Mouse (Mus musculus) small intestine, adult 2 months (tissue): Measurements from ENCODE around the gene Npb.

Source experiments
- CTCF ChIP-seq: fragments of 200-500 bp; IDR thresholded peaks from 2 replicates; pipeline ENCODE4 v1.5.1; 2012; ENCODE audit warnings: low read depth, mild to moderate bottlenecking, control low read depth, inconsistent platforms, low read length, moderate library complexity, mixed read lengths; ENCODE audit not compliant: insufficient replicate concordance, insufficient read length; ENCODE audit errors: extremely low read depth
- POLR2A ChIP-seq: fragments of 200-500 bp; IDR thresholded peaks from 2 replicates; pipeline ENCODE4 v1.6.1; 2012; ENCODE audit warnings: low read depth, mild to moderate bottlenecking, control low read depth, inconsistent platforms, low read length, moderate library complexity

DNA sequence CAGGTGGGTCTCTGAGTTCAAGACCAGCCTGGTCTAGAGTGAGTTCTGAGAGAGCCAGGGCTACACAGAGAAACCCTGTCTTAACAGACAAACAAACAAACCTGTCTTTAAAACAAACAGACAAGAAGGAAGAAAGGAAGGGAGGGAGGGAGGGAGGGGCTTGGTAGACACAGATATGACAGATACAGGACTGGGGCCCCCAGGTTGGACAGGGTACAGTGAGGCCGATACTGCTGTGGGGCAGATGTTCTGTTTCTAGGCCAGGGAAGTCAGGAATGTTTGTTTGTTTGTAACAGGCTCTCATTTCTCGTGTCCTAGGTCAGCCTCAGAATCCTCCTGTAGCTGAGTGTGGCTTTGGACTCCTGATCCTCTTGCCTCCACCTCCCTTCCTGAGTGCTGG is 4.7 kb upstream of the Npb start:
- TF ChIP-seq POLR2A (no peak), CTCF (no peak)
